Mouse (Mus musculus) G1E (cell line): ENCODE data around the gene Smap2.

Source experiments
- CTCF ChIP-seq: IDR thresholded peaks from 2 replicates; pipeline ENCODE4 v1.5.1; 2012; ENCODE audit warnings: low read depth, low read length, inconsistent platforms, mixed read lengths
- GATA1 ChIP-seq: IDR thresholded peaks from 2 replicates; pipeline ENCODE4 v1.6.1; 2012; ENCODE audit warnings: borderline replicate concordance, low read length, inconsistent platforms, mixed read lengths

GRCm38 (mm10) chr4:120948938-120949337, 68.1 kb downstream of the Smap2 start:
- TF ChIP-seq CTCF (no peak), GATA1 (no peak)
